Mouse (Mus musculus): Measurements from ENCODE around the gene Tada2b. TPM values are rescaled to one million over a fixed set of nuclear protein-coding genes. Genes with fewer than 3 reads are reported as not detected.

Tada2b gene
- polyA plus RNA-seq, 1 experiment from 2014 or later: 2.6 TPM

DNA sequence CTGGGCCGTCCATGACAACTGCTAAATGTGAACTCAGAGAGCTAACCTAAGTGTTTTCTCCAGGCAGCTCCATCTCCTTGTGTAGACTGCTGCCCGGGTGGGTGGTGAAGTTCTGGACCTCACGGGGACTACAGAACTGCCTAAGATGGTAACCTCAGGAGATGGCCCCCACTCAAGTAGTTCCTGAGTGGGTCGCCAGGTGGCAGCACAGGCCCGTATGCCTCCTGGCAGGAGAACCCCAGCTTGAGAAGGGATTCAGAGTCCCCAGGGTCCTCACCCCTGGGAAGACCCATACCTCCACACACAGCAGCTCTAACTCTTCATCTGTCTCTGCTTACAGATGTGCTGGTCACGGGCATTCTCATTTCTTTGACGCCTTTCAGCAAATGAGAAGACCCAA is 21.3 kb downstream of the Tada2b start:
- ATAC-seq (replicated peaks; ENCODE audit: low FRiP score, low read depth) (no peak), DNase-seq (ENCODE audit: low spot score) (peak; percentile 78)
- H3K27ac ChIP-seq: no peak overlapping the region
- no peak overlapping the region for H3K4me3 ChIP-seq (replicated peaks; ENCODE audit: low read depth, low read length)
- H3K4me2 ChIP-seq (ENCODE audit: low read length): no peak overlapping the region
- no peaks in the 10 kb centered on the region for H3K9me3 ChIP-seq (replicated peaks; ENCODE audit: low read length)
- 10% methylated on average over 7 of the region's 7 CpGs for WGBS
- H3K27me3 ChIP-seq (ENCODE audit: insufficient read depth, low read length): no peaks in the 10 kb centered on the region
- peak; percentile 86 for TF ChIP-seq CTCF (IDR thresholded peaks at IDR 0.05; ENCODE audit: low read depth)
- peaks cover 12% of the 10 kb centered on the region; the same call in 1 of the 2 replicates for H3K4me1 ChIP-seq (replicated peaks; ENCODE audit: insufficient read depth, low read length)
- no peak overlapping the region for H3K9ac ChIP-seq (ENCODE audit: low read depth, low read length)
- H3K36me3 ChIP-seq (ENCODE audit: insufficient read depth, low read length): 0 out of 2 replicates have a peak, but pooled peaks cover 2% of the 10 kb centered on the region

DNA sequence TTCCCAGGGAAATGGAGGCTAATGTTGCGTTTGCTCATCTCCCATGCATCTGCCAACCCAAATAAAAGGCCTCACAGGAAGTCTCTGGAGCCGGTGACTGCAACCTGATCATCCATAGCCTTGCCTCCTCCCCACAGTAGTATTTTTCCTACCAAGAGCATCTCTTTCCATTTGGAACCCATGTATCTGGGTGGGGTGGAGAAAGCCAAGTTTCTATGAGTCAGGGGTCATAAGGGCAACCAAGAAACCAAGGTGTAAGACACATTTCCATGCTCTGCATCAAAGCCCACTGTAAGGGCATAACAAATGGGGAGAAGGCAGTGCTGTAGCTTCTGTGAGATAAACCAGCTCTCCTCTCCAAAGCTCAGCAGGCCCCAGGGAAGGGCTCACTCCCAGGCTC is 22.9 kb downstream of the Tada2b start:
- TF ChIP-seq CTCF (IDR thresholded peaks at IDR 0.05; ENCODE audit: low read depth): no peak
- peaks cover 12% of the 10 kb centered on the region; the same call in 1 of the 2 replicates for H3K4me1 ChIP-seq (replicated peaks; ENCODE audit: insufficient read depth, low read length)
- WGBS: 29% methylated on average over 2 of the region's 2 CpGs
- no peak overlapping the region for H3K4me3 ChIP-seq (replicated peaks; ENCODE audit: low read depth, low read length)
- no peak overlapping the region for H3K4me2 ChIP-seq (ENCODE audit: low read length)
- H3K27me3 ChIP-seq (ENCODE audit: insufficient read depth, low read length): no peaks in the 10 kb centered on the region
- H3K36me3 ChIP-seq (ENCODE audit: insufficient read depth, low read length): no peaks in the 10 kb centered on the region
- no peak for ATAC-seq (replicated peaks; ENCODE audit: low FRiP score, low read depth)
- no peaks in the 10 kb centered on the region for H3K9me3 ChIP-seq (replicated peaks; ENCODE audit: low read length)
- no peak overlapping the region for H3K9ac ChIP-seq (ENCODE audit: low read depth, low read length)
- DNase-seq (ENCODE audit: low spot score): peak; percentile 30
- no peak overlapping the region for H3K27ac ChIP-seq

DNA sequence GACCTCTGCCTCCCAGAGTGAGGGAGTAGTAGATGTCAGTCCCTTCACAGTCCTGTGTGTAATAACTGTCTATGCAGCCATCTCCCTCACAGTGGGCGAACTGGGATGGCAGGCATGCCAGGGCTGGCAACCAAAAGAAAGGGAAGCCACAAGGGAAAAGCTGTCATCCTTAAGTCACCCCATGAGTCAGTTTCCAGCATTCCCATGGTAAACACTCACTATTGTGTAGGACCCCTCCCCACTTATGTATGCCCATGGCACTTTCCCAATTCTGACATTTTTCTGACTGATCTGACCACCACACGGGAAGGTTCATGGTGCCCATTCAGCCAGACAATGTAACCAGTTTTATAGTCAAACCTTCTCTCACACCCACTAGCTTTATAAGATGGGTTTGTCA is 23.4 kb downstream of the Tada2b start:
- no peak for DNase-seq (ENCODE audit: low spot score)
- WGBS: 56% methylated on average over 2 of the region's 2 CpGs
- Histone ChIP-seq H3K9me3 (replicated peaks; ENCODE audit: low read length) (no peaks in the 10 kb centered on the region), H3K27ac (no peak overlapping the region), H3K4me3 (replicated peaks; ENCODE audit: low read depth, low read length) (no peak overlapping the region), H3K27me3 (ENCODE audit: insufficient read depth, low read length) (no peaks in the 10 kb centered on the region), H3K9ac (ENCODE audit: low read depth, low read length) (no peak overlapping the region), H3K36me3 (ENCODE audit: insufficient read depth, low read length) (no peaks in the 10 kb centered on the region), H3K4me2 (ENCODE audit: low read length) (no peak overlapping the region), H3K4me1 (replicated peaks; ENCODE audit: insufficient read depth, low read length) (0 out of 2 replicates have a peak, but pooled peaks cover 6% of the 10 kb centered on the region)
- no peak for ATAC-seq (replicated peaks; ENCODE audit: low FRiP score, low read depth)
- TF ChIP-seq CTCF (IDR thresholded peaks at IDR 0.05; ENCODE audit: low read depth): no peak

DNA sequence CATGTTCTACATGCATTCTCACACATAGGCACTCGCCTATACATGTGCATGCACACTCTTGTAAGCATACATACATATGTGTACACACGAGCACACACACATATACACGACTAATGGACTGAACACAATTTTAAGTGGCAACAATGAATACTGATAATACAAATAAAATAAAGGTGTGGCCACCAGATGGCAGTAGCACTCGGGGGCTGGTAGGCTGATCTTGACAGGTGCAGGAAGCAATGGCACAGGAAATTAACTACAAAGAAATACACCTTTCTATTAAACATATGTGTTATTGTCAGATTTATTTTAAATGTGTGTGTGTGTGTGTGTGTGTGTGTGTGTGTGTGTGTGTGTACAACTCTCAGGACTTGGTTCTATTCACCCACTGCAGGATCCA is 25.2 kb downstream of the Tada2b start:
- DNase-seq (ENCODE audit: low spot score) (peak; percentile 72), ATAC-seq (replicated peaks; ENCODE audit: low FRiP score, low read depth) (no peak)
- 11% methylated on average over 4 of the region's 4 CpGs for WGBS
- Histone ChIP-seq H3K4me2 (ENCODE audit: low read length) (no peak overlapping the region), H3K36me3 (ENCODE audit: insufficient read depth, low read length) (no peaks in the 10 kb centered on the region), H3K9me3 (replicated peaks; ENCODE audit: low read length) (no peaks in the 10 kb centered on the region), H3K4me1 (replicated peaks; ENCODE audit: insufficient read depth, low read length) (0 out of 2 replicates have a peak, but pooled peaks cover 5% of the 10 kb centered on the region), H3K27ac (no peak overlapping the region), H3K27me3 (ENCODE audit: insufficient read depth, low read length) (no peaks in the 10 kb centered on the region), H3K9ac (ENCODE audit: low read depth, low read length) (no peak overlapping the region), H3K4me3 (replicated peaks; ENCODE audit: low read depth, low read length) (no peak overlapping the region)
- TF ChIP-seq CTCF (IDR thresholded peaks at IDR 0.05; ENCODE audit: low read depth): peak; percentile 91

DNA sequence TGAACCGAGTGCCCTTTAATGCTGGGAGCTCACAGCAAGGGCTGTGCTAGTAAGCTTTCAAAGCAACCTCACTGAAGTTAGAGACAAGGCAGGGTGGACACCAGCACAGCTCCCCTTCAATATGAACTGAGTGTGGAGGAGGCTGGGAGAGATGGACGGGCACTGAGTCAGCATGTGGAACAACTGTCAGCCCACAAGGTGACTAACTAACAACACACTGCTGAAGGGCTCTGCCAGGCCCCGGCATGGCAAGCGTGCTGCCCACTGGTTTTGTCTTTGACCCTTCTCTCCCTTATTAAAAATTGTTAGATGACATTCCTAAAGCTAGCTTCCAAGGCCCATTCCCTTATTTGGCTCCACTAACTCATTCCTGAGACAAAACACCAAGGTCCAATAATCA is 26.4 kb downstream of the Tada2b start:
- no peaks in the 10 kb centered on the region for H3K27me3 ChIP-seq (ENCODE audit: insufficient read depth, low read length)
- H3K4me3 ChIP-seq (replicated peaks; ENCODE audit: low read depth, low read length): no peak overlapping the region
- H3K9ac ChIP-seq (ENCODE audit: low read depth, low read length): no peak overlapping the region
- no peak for ATAC-seq (replicated peaks; ENCODE audit: low FRiP score, low read depth)
- H3K4me2 ChIP-seq (ENCODE audit: low read length): no peak overlapping the region
- no peak for DNase-seq (ENCODE audit: low spot score)
- H3K4me1 ChIP-seq (replicated peaks; ENCODE audit: insufficient read depth, low read length): no peaks in the 10 kb centered on the region
- no peaks in the 10 kb centered on the region for H3K36me3 ChIP-seq (ENCODE audit: insufficient read depth, low read length)
- WGBS: 74% methylated on average over 4 of the region's 4 CpGs
- no peaks in the 10 kb centered on the region for H3K9me3 ChIP-seq (replicated peaks; ENCODE audit: low read length)
- H3K27ac ChIP-seq: no peak overlapping the region
- TF ChIP-seq CTCF (IDR thresholded peaks at IDR 0.05; ENCODE audit: low read depth): no peak

DNA sequence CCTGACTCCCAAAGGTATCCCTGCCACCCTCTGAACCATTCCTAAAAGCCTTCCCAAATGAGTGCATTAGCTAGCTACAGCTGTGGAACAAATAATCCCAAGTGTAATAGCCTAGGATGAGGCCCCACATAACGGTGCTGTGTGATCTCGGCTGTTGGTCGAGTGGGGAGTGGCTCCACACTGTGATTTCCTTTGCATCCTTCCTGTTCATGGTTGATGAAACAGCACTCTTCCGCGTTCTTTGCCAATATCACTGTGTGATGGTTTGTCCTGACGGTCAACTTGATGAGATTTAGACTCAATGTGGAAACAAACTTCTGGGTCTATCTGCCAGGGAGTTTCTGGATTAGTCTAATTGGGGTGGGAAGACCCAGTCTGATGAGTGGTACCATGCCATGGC is 31.3 kb downstream of the Tada2b start:
- no peak for ATAC-seq (replicated peaks; ENCODE audit: low FRiP score, low read depth)
- DNase-seq (ENCODE audit: low spot score): no peak
- no peak overlapping the region for H3K27ac ChIP-seq
- TF ChIP-seq CTCF (IDR thresholded peaks at IDR 0.05; ENCODE audit: low read depth): no peak
- 71% methylated on average over 6 of the region's 6 CpGs for WGBS
- no peaks in the 10 kb centered on the region for H3K4me1 ChIP-seq (replicated peaks; ENCODE audit: insufficient read depth, low read length)
- no peak overlapping the region for H3K4me2 ChIP-seq (ENCODE audit: low read length)
- H3K9ac ChIP-seq (ENCODE audit: low read depth, low read length): no peak overlapping the region
- no peak overlapping the region for H3K4me3 ChIP-seq (replicated peaks; ENCODE audit: low read depth, low read length)
- H3K9me3 ChIP-seq (replicated peaks; ENCODE audit: low read length): no peaks in the 10 kb centered on the region
- no peaks in the 10 kb centered on the region for H3K36me3 ChIP-seq (ENCODE audit: insufficient read depth, low read length)
- no peaks in the 10 kb centered on the region for H3K27me3 ChIP-seq (ENCODE audit: insufficient read depth, low read length)

DNA sequence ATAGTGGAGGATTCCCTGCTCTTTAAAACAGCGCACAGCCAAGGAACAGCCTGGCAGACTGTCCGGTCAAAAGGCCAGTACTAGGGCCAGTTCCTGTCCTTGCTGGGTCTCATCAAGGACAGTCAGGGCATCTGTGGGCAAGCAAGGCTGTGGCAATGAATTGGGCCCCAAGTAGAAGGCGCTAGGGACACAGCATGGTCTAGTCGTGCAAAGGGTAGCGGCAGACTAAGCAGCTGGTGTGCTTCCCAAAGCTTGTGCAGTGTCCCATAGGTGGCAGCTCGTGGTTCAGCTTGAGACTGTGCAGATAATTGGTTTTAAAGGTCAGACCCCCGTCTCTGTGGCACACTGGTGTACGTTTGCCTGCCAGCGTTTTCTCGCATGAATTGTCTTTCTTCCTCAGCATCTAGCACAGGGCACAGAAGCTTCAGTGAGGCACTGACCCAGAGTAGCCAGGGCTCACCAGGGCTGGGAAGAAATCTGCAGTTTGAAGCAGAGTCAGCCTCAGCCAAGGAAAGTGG is 32.2 kb downstream of the Tada2b start:
- 50% methylated on average over 10 of the region's 10 CpGs for WGBS
- no peak overlapping the region for H3K9ac ChIP-seq (ENCODE audit: low read depth, low read length)
- H3K27ac ChIP-seq: no peak overlapping the region
- no peak overlapping the region for H3K4me2 ChIP-seq (ENCODE audit: low read length)
- H3K9me3 ChIP-seq (replicated peaks; ENCODE audit: low read length): no peaks in the 10 kb centered on the region
- TF ChIP-seq CTCF (IDR thresholded peaks at IDR 0.05; ENCODE audit: low read depth): no peak
- no peaks in the 10 kb centered on the region for H3K36me3 ChIP-seq (ENCODE audit: insufficient read depth, low read length)
- DNase-seq (ENCODE audit: low spot score): no peak
- ATAC-seq (replicated peaks; ENCODE audit: low FRiP score, low read depth): no peak
- no peaks in the 10 kb centered on the region for H3K27me3 ChIP-seq (ENCODE audit: insufficient read depth, low read length)
- no peak overlapping the region for H3K4me3 ChIP-seq (replicated peaks; ENCODE audit: low read depth, low read length)
- no peaks in the 10 kb centered on the region for H3K4me1 ChIP-seq (replicated peaks; ENCODE audit: insufficient read depth, low read length)

Measured in kidney, postnatal 0 days (tissue).